Mouse (Mus musculus): ENCODE data around the gene Sp7. TPM values are rescaled to one million over a fixed set of nuclear protein-coding genes. Genes with fewer than 3 reads are reported as not detected.
"Not testable (repeated sequence)": the region's sequence is repeated elsewhere in the genome, so short reads cannot be mapped to it uniquely, and the experiment has no call there.

Sp7 gene
- polyA plus RNA-seq, 1 experiment from 2014 or later: 0.40 TPM

GRCm38 (mm10) chr15:102336946-102337345 lies 30.0 kb downstream of the Sp7 start:
- H3K27ac ChIP-seq (replicated peaks): no peak overlapping the region
- no peak overlapping the region for H3K9ac ChIP-seq (ENCODE audit: low read length)
- no peaks in the 10 kb centered on the region for H3K9me3 ChIP-seq (ENCODE audit: control insufficient read depth, low read length)
- H3K36me3 ChIP-seq (ENCODE audit: control insufficient read depth, insufficient read depth, low read length): peaks cover 20% of the 10 kb centered on the region
- peaks cover 9% of the 10 kb centered on the region for H3K4me1 ChIP-seq (replicated peaks; ENCODE audit: control insufficient read depth, insufficient read depth)
- TF ChIP-seq EP300 (optimal IDR thresholded peaks at IDR 0.05) (no peak), CTCF (IDR thresholded peaks at IDR 0.05; ENCODE audit: low read depth) (no peak)
- DNase-seq (ENCODE audit: low spot score): no peak
- 81% methylated on average over 4 of the region's 4 CpGs for WGBS
- no peak for ATAC-seq (ENCODE audit: low FRiP score, low TSS enrichment)
- no peak overlapping the region for H3K4me3 ChIP-seq (ENCODE audit: low read depth, low read length)
- H3K27me3 ChIP-seq (ENCODE audit: control insufficient read depth, insufficient read depth, low read length): no peaks in the 10 kb centered on the region
- H3K4me2 ChIP-seq (replicated peaks; ENCODE audit: low read depth): no peak overlapping the region

- H3K4me3 ChIP-seq (ENCODE audit: low read depth, low read length); DNase-seq (ENCODE audit: low spot score); H3K9ac ChIP-seq (ENCODE audit: low read length); H3K4me1 ChIP-seq (replicated peaks; ENCODE audit: control insufficient read depth, insufficient read depth); H3K27ac ChIP-seq (replicated peaks); ATAC-seq (ENCODE audit: low FRiP score, low TSS enrichment); H3K4me2 ChIP-seq (replicated peaks; ENCODE audit: low read depth); H3K9me3 ChIP-seq (ENCODE audit: control insufficient read depth, low read length); H3K27me3 ChIP-seq (ENCODE audit: control insufficient read depth, insufficient read depth, low read length): not testable (repeated sequence)
- WGBS: 89% methylated on average over 5 of the region's 5 CpGs
- TF ChIP-seq CTCF (IDR thresholded peaks at IDR 0.05; ENCODE audit: low read depth): peak; percentile 60
- H3K36me3 ChIP-seq (ENCODE audit: control insufficient read depth, insufficient read depth, low read length): peaks cover 20% of the 10 kb centered on the region
Observed at GRCm38 (mm10) chr15:102335925-102336324, 31.1 kb downstream of the Sp7 start.

GRCm38 (mm10) chr15:102335254-102335653 lies 31.7 kb downstream of the Sp7 start:
- Histone ChIP-seq H3K27ac (replicated peaks) (no peak overlapping the region), H3K27me3 (ENCODE audit: control insufficient read depth, insufficient read depth, low read length) (no peaks in the 10 kb centered on the region), H3K4me3 (ENCODE audit: low read depth, low read length) (no peak overlapping the region), H3K36me3 (ENCODE audit: control insufficient read depth, insufficient read depth, low read length) (peaks cover 20% of the 10 kb centered on the region), H3K9ac (ENCODE audit: low read length) (no peak overlapping the region), H3K9me3 (ENCODE audit: control insufficient read depth, low read length) (no peaks in the 10 kb centered on the region), H3K4me2 (replicated peaks; ENCODE audit: low read depth) (no peak overlapping the region), H3K4me1 (replicated peaks; ENCODE audit: control insufficient read depth, insufficient read depth) (peaks cover 9% of the 10 kb centered on the region)
- ATAC-seq (ENCODE audit: low FRiP score, low TSS enrichment) (no peak), DNase-seq (ENCODE audit: low spot score) (no peak)
- no peak for TF ChIP-seq EP300 (optimal IDR thresholded peaks at IDR 0.05)
- TF ChIP-seq CTCF (IDR thresholded peaks at IDR 0.05; ENCODE audit: low read depth): no peak
- 87% methylated on average over 8 of the region's 8 CpGs for WGBS

- TF ChIP-seq CTCF (IDR thresholded peaks at IDR 0.05; ENCODE audit: low read depth) (no peak), EP300 (optimal IDR thresholded peaks at IDR 0.05) (no peak)
Observed at GRCm38 (mm10) chr15:102331610-102332015, 35.4 kb downstream of the Sp7 start, which contains the start of gene Myg1. Gene Myg1, plus strand, starts transcription at chr15:102331709.

GRCm38 (mm10) chr15:102326892-102327291 lies 40.1 kb downstream of the Sp7 start:
- Histone ChIP-seq H3K27ac (replicated peaks) (no peak overlapping the region), H3K9ac (ENCODE audit: low read length) (peak overlapping the region; percentile 80; the same call in 1 of the 2 replicates), H3K4me3 (ENCODE audit: low read depth, low read length) (peak overlapping the region; percentile 82), H3K4me1 (replicated peaks; ENCODE audit: control insufficient read depth, insufficient read depth) (0 out of 2 replicates have a peak, but pooled peaks cover 5% of the 10 kb centered on the region), H3K27me3 (ENCODE audit: control insufficient read depth, insufficient read depth, low read length) (no peaks in the 10 kb centered on the region), H3K4me2 (replicated peaks; ENCODE audit: low read depth) (peak overlapping the region; percentile 63), H3K36me3 (ENCODE audit: control insufficient read depth, insufficient read depth, low read length) (no peaks in the 10 kb centered on the region; the same call in 1 of the 2 replicates), H3K9me3 (ENCODE audit: control insufficient read depth, low read length) (no peaks in the 10 kb centered on the region)
- 55% methylated on average over 8 of the region's 8 CpGs for WGBS
- ATAC-seq (ENCODE audit: low FRiP score, low TSS enrichment) (no peak), DNase-seq (ENCODE audit: low spot score) (no peak)
- TF ChIP-seq EP300 (optimal IDR thresholded peaks at IDR 0.05) (no peak), CTCF (IDR thresholded peaks at IDR 0.05; ENCODE audit: low read depth) (no peak)

More at GRCm38 (mm10) chr15:102331610-102332015, 35.4 kb downstream of the Sp7 start, which contains the start of gene Myg1:
- peak; percentile 85 for DNase-seq (ENCODE audit: low spot score)
- no peaks in the 10 kb centered on the region for H3K9me3 ChIP-seq (ENCODE audit: control insufficient read depth, low read length)
- H3K27me3 ChIP-seq (ENCODE audit: control insufficient read depth, insufficient read depth, low read length): no peaks in the 10 kb centered on the region
- H3K36me3 ChIP-seq (ENCODE audit: control insufficient read depth, insufficient read depth, low read length): peaks cover 9% of the 10 kb centered on the region
- H3K4me2 ChIP-seq (replicated peaks; ENCODE audit: low read depth): peak within 1 kb of the TSS; percentile 77
- WGBS: under 1% methylated on average over 30 of the region's 30 CpGs
- H3K9ac ChIP-seq (ENCODE audit: low read length): peak within 1 kb of the TSS; percentile 67
- H3K4me1 ChIP-seq (replicated peaks; ENCODE audit: control insufficient read depth, insufficient read depth): peaks cover 13% of the 10 kb centered on the region
- ATAC-seq (ENCODE audit: low FRiP score, low TSS enrichment): peak; percentile 92
- H3K27ac ChIP-seq (replicated peaks): peak within 1 kb of the TSS; percentile 67
- peak within 1 kb of the TSS; percentile 70 for H3K4me3 ChIP-seq (ENCODE audit: low read depth, low read length)

GRCm38 (mm10) chr15:102326022-102326576 lies 40.9 kb downstream of the Sp7 start, which contains the start of gene Pfdn5:
Gene Pfdn5, plus strand, starts transcription at chr15:102326116.
- Histone ChIP-seq H3K9ac (ENCODE audit: low read length) (peak within 1 kb of the TSS; percentile 80), H3K36me3 (ENCODE audit: control insufficient read depth, insufficient read depth, low read length) (no peaks in the 10 kb centered on the region; the same call in 1 of the 2 replicates)
- under 1% methylated on average over 39 of the region's 40 CpGs for WGBS

More at GRCm38 (mm10) chr15:102326022-102326576, 40.9 kb downstream of the Sp7 start, which contains the start of gene Pfdn5:
- ATAC-seq (ENCODE audit: low FRiP score, low TSS enrichment): peak; percentile 89
- H3K4me3 ChIP-seq (ENCODE audit: low read depth, low read length): peak within 1 kb of the TSS; percentile 82
- H3K4me2 ChIP-seq (replicated peaks; ENCODE audit: low read depth): peak within 1 kb of the TSS; percentile 63
- H3K9me3 ChIP-seq (ENCODE audit: control insufficient read depth, low read length): no peaks in the 10 kb centered on the region
- peak; percentile 90 for DNase-seq (ENCODE audit: low spot score)
- H3K4me1 ChIP-seq (replicated peaks; ENCODE audit: control insufficient read depth, insufficient read depth): 0 out of 2 replicates have a peak, but pooled peaks cover 5% of the 10 kb centered on the region
- H3K27me3 ChIP-seq (ENCODE audit: control insufficient read depth, insufficient read depth, low read length): no peaks in the 10 kb centered on the region
- H3K27ac ChIP-seq (replicated peaks): peak within 1 kb of the TSS; percentile 67
- peak; percentile 63 for TF ChIP-seq CTCF (IDR thresholded peaks at IDR 0.05; ENCODE audit: low read depth)
- TF ChIP-seq EP300 (optimal IDR thresholded peaks at IDR 0.05): no peak
